In genomic region chr4:124843493-124843892, GRCm38 (mm10) we compare ENCODE assay signal across 8 mouse cellular contexts. TPM values are rescaled to one million over a fixed set of nuclear protein-coding genes. Genes with fewer than 3 reads are reported as not detected.
DNase-seq lines count a peak whose midpoint lies in the region; TF ChIP-seq lines count a peak whose summit lies in the region.

No protein-coding gene starts in this region.

- H3K27me3 ChIP-seq in embryonic facial prominence, embryonic 10.5 days (replicated peaks; ENCODE audit: low read depth, poor library complexity, severe bottlenecking) = no peaks in the 10 kb centered on the region
- H3K27me3 ChIP-seq in kidney, adult 2 months (replicated peaks; ENCODE audit: control insufficient read depth, insufficient read depth, low read length) = no peaks in the 10 kb centered on the region

- intact Hi-C loops in left cerebral cortex, postnatal 4 days (cut with DNase I) = no loop called here
- intact Hi-C loops in left cerebral cortex, postnatal 36 days (cut with DNase I) = no loop called here

- peak; percentile 46 for DNase-seq in left cerebral cortex, postnatal 4 days
- DNase-seq in left cerebral cortex, postnatal 36 days (ENCODE audit: low spot score in 2 of 2) = no peak
- peak; percentile 53 for DNase-seq in NIH3T3 (ENCODE audit: low read depth)
- peak; percentile 58 for DNase-seq in embryonic facial prominence, embryonic 10.5 days (ENCODE audit: low spot score)
- peak; percentile 25 for DNase-seq in kidney, adult 2 months
- DNase-seq in lung, postnatal 36 days = peak; percentile 37
- DNase-seq in thymus, postnatal 14 days = peak; percentile 55
- DNase-seq in right cerebral cortex, adult 18-20 months = no peak

- H3K4me1 ChIP-seq in embryonic facial prominence, embryonic 10.5 days = peaks cover 9% of the 10 kb centered on the region; the same call in 1 of the 2 replicates
- H3K4me1 ChIP-seq in kidney, adult 2 months (ENCODE audit: control insufficient read depth, insufficient read depth, low read length) = no peaks in the 10 kb centered on the region

- 55% methylated on average over 11 of the region's 11 CpGs for WGBS in embryonic facial prominence, embryonic 10.5 days
- 53% methylated on average over 11 of the region's 11 CpGs for WGBS in kidney, adult 2 months

- 0 out of 2 replicates have a peak, but pooled peaks cover 3% of the 10 kb centered on the region for H3K9me3 ChIP-seq in embryonic facial prominence, embryonic 10.5 days

- no peak overlapping the region for H3K27ac ChIP-seq in embryonic facial prominence, embryonic 10.5 days (replicated peaks)
- no peak overlapping the region for H3K27ac ChIP-seq in kidney, adult 2 months (ENCODE audit: insufficient read depth, low read depth, low read length)

- no peak for TF ChIP-seq POLR2A in kidney, adult 2 months (IDR thresholded peaks at IDR 0.05; ENCODE audit: low read depth, low read length)

- no peak overlapping the region for H3K4me3 ChIP-seq in embryonic facial prominence, embryonic 10.5 days
- H3K4me3 ChIP-seq in kidney, adult 2 months (ENCODE audit: insufficient read depth, low read depth, low read length) = no peak overlapping the region

- peak; percentile 78 for TF ChIP-seq CTCF in kidney, adult 2 months (conservative IDR thresholded peaks at IDR 0.05; ENCODE audit: insufficient read depth, insufficient read length, low read depth, low read length)

- H3K36me3 ChIP-seq in embryonic facial prominence, embryonic 10.5 days (replicated peaks) = peaks cover 80% of the 10 kb centered on the region
- H3K36me3 ChIP-seq in kidney, adult 2 months (ENCODE audit: control insufficient read depth, insufficient read depth, low read length) = no peaks in the 10 kb centered on the region

RNA-seq across cellular contexts. Expression of gene Yrdc, which starts 7.0 kb away (rescaled TPM):
- 10 to 100 TPM; 40.6 to 45.8 TPM for total RNA-seq in left cerebral cortex, postnatal 4 days (2021)
- 10 to 100 TPM; 31.4 to 35.2 TPM for total RNA-seq in left cerebral cortex, postnatal 36 days (2021)
- 40.4 and 41.1 TPM in 2 replicates for polyA plus RNA-seq in embryonic facial prominence, embryonic 10.5 days (2016; fragmentation: Nextera tagmentation; extraction: Ambion mirVana)
- 34.3 TPM in 2 replicates for polyA plus RNA-seq in kidney, adult 2 months (2012; rRNA removed)

RNA-seq across cellular contexts. Expression of gene 1110065P20Rik, which starts 7.5 kb away (rescaled TPM):
- 10 to 100 TPM; 74.1 to 75.1 TPM for total RNA-seq in left cerebral cortex, postnatal 4 days (2021)
- 10 to 100 TPM; 75.1 to 84.6 TPM for total RNA-seq in left cerebral cortex, postnatal 36 days (2021)
- polyA plus RNA-seq in embryonic facial prominence, embryonic 10.5 days (2016; fragmentation: Nextera tagmentation; extraction: Ambion mirVana) = 38.9 and 40.3 TPM in 2 replicates
- polyA plus RNA-seq in kidney, adult 2 months (2012; rRNA removed) = 57.8 and 69.5 TPM in 2 replicates

RNA-seq across cellular contexts. Expression of gene Maneal, which starts 18.5 kb away (rescaled TPM):
- 10 to 100 TPM; 48.8 to 52.5 TPM for total RNA-seq in left cerebral cortex, postnatal 4 days (2021)
- total RNA-seq in left cerebral cortex, postnatal 36 days (2021) = 10 to 100 TPM; 48.4 to 58.0 TPM
- 1.0 and 1.2 TPM in 2 replicates for polyA plus RNA-seq in embryonic facial prominence, embryonic 10.5 days (2016; fragmentation: Nextera tagmentation; extraction: Ambion mirVana)
- 0.27 and 0.33 TPM in 2 replicates for polyA plus RNA-seq in kidney, adult 2 months (2012; rRNA removed)

RNA-seq across cellular contexts. Expression of gene Epha10, which starts 37.2 kb away (rescaled TPM):
- total RNA-seq in left cerebral cortex, postnatal 4 days (2021) = 10 to 100 TPM; 15.7 to 18.8 TPM
- total RNA-seq in left cerebral cortex, postnatal 36 days (2021) = 10 to 100 TPM; 40.4 to 67.2 TPM
- 1.1 and 1.6 TPM in 2 replicates for polyA plus RNA-seq in embryonic facial prominence, embryonic 10.5 days (2016; fragmentation: Nextera tagmentation; extraction: Ambion mirVana)
- polyA plus RNA-seq in kidney, adult 2 months (2012; rRNA removed) = 0.01 TPM in 1 of 2 replicates, not detected in the other

RNA-seq across cellular contexts. Expression of gene Mtf1, which starts 41.6 kb away (rescaled TPM):
- 10 to 100 TPM; 25.0 to 27.2 TPM for total RNA-seq in left cerebral cortex, postnatal 4 days (2021)
- total RNA-seq in left cerebral cortex, postnatal 36 days (2021) = 10 to 100 TPM; 20.8 to 28.1 TPM
- polyA plus RNA-seq in embryonic facial prominence, embryonic 10.5 days (2016; fragmentation: Nextera tagmentation; extraction: Ambion mirVana) = 15.9 and 17.9 TPM in 2 replicates
- polyA plus RNA-seq in kidney, adult 2 months (2012; rRNA removed) = 7.5 and 8.9 TPM in 2 replicates

Comparison
In these comparisons a context has a peak if more than half of its experiments do, and no peak if none do; other contexts are left out.
1. DNase-seq: peak in left cerebral cortex, postnatal 4 days (single experiment), NIH3T3 (single experiment), embryonic facial prominence, embryonic 10.5 days (single experiment), kidney, adult 2 months (single experiment), lung, postnatal 36 days (single experiment) and thymus, postnatal 14 days (single experiment); none in left cerebral cortex, postnatal 36 days (0 of 2) and right cerebral cortex, adult 18-20 months (single experiment).